Mouse (Mus musculus) heart, adult 9 months (tissue): ENCODE measurements around the gene Coro7.

Experiments
- DNase-seq, 2 experiments: peaks; one replicate each; pipeline ENCODE4 v3.0.0; 2022; ENCODE audit warnings: low spot score in 2 of 2

Gene Coro7

GRCm38 (mm10) chr16:4615297-4615696 is 64.3 kb downstream of the Coro7 start:
- DNase-seq: no peak

GRCm38 (mm10) chr16:4614639-4615038 is 64.9 kb downstream of the Coro7 start:
- no peak for DNase-seq

GRCm38 (mm10) chr16:4613736-4614135 is 65.8 kb downstream of the Coro7 start:
- no peak for DNase-seq

GRCm38 (mm10) chr16:4611676-4612075 is 67.9 kb downstream of the Coro7 start:
- DNase-seq: no peak

GRCm38 (mm10) chr16:4611193-4611592 is 68.4 kb downstream of the Coro7 start:
- DNase-seq: no peak

- no peak for DNase-seq
Observed at GRCm38 (mm10) chr16:4608532-4609059, 71.0 kb downstream of the Coro7 start.

- DNase-seq: peak; percentile 69 to 83
Observed at GRCm38 (mm10) chr16:4607818-4608531, 71.6 kb downstream of the Coro7 start.

- peak; percentile 70 to 74 for DNase-seq
Observed at GRCm38 (mm10) chr16:4606431-4607084, 73.0 kb downstream of the Coro7 start.

- DNase-seq: no peak
Observed at GRCm38 (mm10) chr16:4605514-4606131, 74.0 kb downstream of the Coro7 start.

GRCm38 (mm10) chr16:4604293-4604837 is 75.2 kb downstream of the Coro7 start:
- no peak for DNase-seq

GRCm38 (mm10) chr16:4603453-4603837 is 76.1 kb downstream of the Coro7 start:
- no peak for DNase-seq

GRCm38 (mm10) chr16:4602766-4603452 is 76.7 kb downstream of the Coro7 start:
- DNase-seq: no peak

- no peak for DNase-seq
Observed at GRCm38 (mm10) chr16:4602189-4602588, 77.4 kb downstream of the Coro7 start.

GRCm38 (mm10) chr16:4600701-4601310 is 78.8 kb downstream of the Coro7 start:
- no peak for DNase-seq

GRCm38 (mm10) chr16:4599616-4600015 is 80.0 kb downstream of the Coro7 start:
- DNase-seq: no peak

- DNase-seq: no peak
Observed at GRCm38 (mm10) chr16:4598891-4599543, 80.6 kb downstream of the Coro7 start.

- DNase-seq: no peak
Observed at GRCm38 (mm10) chr16:4598041-4598440, 81.5 kb downstream of the Coro7 start.

- peak in 1 of 2 experiments; percentile 32 for DNase-seq
Observed at GRCm38 (mm10) chr16:4597296-4597695, 82.3 kb downstream of the Coro7 start.

GRCm38 (mm10) chr16:4596836-4597235 is 82.7 kb downstream of the Coro7 start:
- no peak for DNase-seq

GRCm38 (mm10) chr16:4596141-4596728 is 83.3 kb downstream of the Coro7 start:
- peak in 1 of 2 experiments; percentile 30 for DNase-seq
